Mouse (Mus musculus): Measurements from ENCODE around the gene Sowahc.

Sowahc gene

GRCm38 (mm10) chr10:59252396-59252795 is 30.6 kb downstream of the Sowahc start:
- DNase-seq (ENCODE audit: low read depth in 2 of 2, low spot score in 2 of 2): no peak

DNA sequence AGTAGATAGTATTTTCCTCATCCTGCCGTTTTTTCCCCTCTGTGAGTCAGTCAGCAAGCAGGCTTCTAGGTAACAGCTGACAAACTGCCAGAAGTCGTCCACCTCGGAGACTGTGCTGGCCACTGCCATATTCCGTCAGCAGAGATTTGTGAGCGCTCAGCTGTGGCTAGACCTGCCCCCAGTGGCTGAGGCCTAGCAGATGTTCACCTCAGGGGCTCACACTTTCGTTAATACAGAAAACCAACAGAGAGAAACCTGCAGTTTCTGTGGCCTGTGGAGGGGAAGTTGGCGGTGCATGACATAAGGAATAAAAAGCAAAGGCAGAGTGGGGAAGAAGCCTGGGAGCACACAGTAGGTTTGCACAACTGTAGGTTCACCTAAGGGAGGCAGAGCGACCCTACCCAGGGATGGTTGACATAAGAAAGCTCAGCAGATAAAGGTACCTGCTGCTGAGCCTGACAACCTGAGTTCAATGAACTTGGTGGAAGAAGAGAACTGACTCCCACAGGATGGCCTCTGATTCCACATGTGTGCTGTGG is 31.9 kb downstream of the Sowahc start:
- no peak for DNase-seq (ENCODE audit: low read depth in 2 of 2, low spot score in 2 of 2)

- no peak for DNase-seq (ENCODE audit: low read depth in 2 of 2, low spot score in 2 of 2)
These were observed 34.8 kb downstream of the Sowahc start for GRCm38 (mm10) chr10:59256533-59256932.

GRCm38 (mm10) chr10:59259572-59259971 is 37.8 kb downstream of the Sowahc start:
- DNase-seq (ENCODE audit: low read depth in 2 of 2, low spot score in 2 of 2): no peak

GRCm38 (mm10) chr10:59261603-59262002 is 39.9 kb downstream of the Sowahc start:
- no peak for DNase-seq (ENCODE audit: low read depth in 2 of 2, low spot score in 2 of 2)

- DNase-seq (ENCODE audit: low read depth in 2 of 2, low spot score in 2 of 2): no peak
These were observed 40.3 kb downstream of the Sowahc start for GRCm38 (mm10) chr10:59262021-59262420.

DNA sequence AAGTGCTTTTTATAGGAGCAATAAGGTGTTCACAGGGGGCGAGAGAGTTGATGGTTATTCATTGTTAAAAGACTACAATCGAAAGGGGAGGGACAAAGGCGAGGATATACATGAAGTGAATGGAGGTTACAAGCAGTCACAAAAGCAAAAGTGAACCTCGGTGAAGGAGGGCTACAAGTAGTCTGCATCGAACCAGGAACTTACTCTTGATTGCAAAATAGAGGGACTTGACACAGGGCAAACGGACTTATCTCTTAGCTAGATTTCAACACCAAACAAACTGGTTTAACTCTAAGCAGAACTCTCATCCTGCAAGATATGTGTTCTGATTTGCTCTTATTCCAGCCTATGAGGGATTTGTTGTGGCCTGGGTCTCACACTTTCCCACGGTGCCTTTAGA is 41.2 kb downstream of the Sowahc start:
- no peak for DNase-seq (ENCODE audit: low read depth in 2 of 2, low spot score in 2 of 2)

- DNase-seq (ENCODE audit: low read depth in 2 of 2, low spot score in 2 of 2): no peak
These were observed 43.3 kb downstream of the Sowahc start for GRCm38 (mm10) chr10:59265067-59265466.

- no peak for DNase-seq (ENCODE audit: low read depth in 2 of 2, low spot score in 2 of 2)
These were observed 43.9 kb downstream of the Sowahc start for GRCm38 (mm10) chr10:59265674-59266073.

DNA sequence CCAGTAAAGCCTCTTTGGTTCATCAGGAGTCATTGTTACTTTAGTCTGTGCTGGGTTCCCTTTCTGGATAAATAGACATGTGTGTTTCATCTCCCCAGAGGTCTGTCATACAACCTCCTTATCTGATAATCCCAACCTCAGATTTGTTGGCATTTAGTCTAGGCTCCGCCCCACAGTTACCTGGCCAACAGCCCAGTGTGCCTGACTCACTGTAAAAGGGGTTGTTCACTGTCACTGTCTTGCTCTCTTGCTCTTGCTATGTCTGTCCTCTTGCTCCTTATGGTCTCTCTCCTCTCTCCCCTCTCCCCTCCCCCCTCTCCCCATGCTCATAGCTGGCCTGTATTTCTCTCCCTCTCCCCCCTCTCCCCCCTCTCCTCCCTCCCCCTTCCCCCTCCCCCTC is 44.3 kb downstream of the Sowahc start:
- DNase-seq (ENCODE audit: low read depth in 2 of 2, low spot score in 2 of 2): no peak

DNA sequence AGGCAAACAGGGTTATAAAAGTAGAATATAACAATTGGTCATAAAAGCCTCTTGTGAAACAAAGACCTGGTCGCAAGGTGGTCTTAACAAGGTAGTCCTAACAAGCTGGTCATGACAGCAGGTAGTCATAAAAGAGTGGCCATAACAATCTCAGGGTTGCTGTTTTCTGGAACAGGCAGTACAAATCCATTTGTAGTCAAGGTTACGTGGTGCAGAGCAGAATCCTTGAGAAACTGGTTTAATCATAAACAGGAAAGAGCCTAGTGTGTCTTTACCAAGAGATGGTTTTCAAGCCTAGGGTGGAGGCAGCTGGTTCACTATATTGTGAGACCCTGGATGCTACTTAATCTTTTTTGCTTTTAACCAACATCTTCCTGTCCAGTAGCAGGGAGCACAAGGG is 45.5 kb downstream of the Sowahc start:
- no peak for DNase-seq (ENCODE audit: low read depth in 2 of 2, low spot score in 2 of 2)

DNA sequence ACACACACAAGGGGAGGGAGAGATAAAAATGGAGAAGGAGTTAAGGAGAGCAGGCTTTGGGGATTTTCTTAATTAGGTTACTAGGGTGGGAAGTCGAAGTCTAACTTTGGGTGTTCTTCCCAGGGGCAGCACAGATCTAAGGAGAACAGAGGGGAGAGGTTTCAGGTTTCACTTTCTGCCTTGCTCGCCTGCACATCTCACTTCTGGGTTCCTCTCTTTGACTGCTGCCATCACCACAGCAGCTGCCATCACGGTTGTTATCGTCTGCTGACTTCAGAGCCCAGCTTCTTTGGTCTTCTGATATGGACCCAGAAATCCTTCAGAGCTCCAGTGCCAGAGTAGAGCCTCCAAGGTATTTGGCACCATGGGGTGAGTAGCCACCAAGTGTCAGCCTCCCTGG is 46.4 kb downstream of the Sowahc start:
- no peak for DNase-seq (ENCODE audit: low read depth in 2 of 2, low spot score in 2 of 2)

DNA sequence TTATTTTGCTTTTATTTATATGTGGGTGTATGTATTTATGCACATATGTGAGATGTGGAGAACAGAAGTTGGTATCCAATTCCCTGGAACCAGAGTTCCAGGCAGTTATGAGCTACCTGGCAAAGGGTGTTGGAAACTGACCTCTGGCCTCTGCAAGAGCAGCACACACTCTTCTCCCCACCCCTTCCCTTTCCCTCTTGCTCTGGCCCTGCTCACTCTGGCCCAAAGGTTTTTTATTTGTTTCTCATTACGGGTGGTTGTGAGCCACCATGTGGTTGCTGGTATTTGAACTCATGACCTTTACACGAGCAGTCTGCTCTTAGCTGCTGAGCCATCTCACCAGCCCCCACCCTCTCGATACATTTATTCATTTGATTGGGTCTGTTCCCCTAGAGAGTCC is 47.0 kb downstream of the Sowahc start:
- DNase-seq (ENCODE audit: low read depth in 2 of 2, low spot score in 2 of 2): no peak

GRCm38 (mm10) chr10:59275745-59276144 is 54.0 kb downstream of the Sowahc start:
- DNase-seq (ENCODE audit: low read depth in 2 of 2, low spot score in 2 of 2): no peak

Data from CD8-positive naive resting alpha-beta T cell, adult 2 months (primary cell).